Mouse (Mus musculus): ENCODE measurements around the gene Brd9. TPM values are rescaled to one million over a fixed set of nuclear protein-coding genes. Genes with fewer than 3 reads are reported as not detected.

The Brd9 gene
- 14.4 and 20.9 TPM in 2 replicates for polyA plus RNA-seq (2012)

GRCm38 (mm10) chr13:73937321-73938176, at the start of gene Brd9, which contains the start of gene Trip13:
Gene Brd9, plus strand, starts transcription at chr13:73937811.
Gene Trip13, minus strand, starts transcription at chr13:73937784.
- TF ChIP-seq GATA1 (IDR thresholded peaks at IDR 0.05; ENCODE audit: low read length), result no peak

DNA sequence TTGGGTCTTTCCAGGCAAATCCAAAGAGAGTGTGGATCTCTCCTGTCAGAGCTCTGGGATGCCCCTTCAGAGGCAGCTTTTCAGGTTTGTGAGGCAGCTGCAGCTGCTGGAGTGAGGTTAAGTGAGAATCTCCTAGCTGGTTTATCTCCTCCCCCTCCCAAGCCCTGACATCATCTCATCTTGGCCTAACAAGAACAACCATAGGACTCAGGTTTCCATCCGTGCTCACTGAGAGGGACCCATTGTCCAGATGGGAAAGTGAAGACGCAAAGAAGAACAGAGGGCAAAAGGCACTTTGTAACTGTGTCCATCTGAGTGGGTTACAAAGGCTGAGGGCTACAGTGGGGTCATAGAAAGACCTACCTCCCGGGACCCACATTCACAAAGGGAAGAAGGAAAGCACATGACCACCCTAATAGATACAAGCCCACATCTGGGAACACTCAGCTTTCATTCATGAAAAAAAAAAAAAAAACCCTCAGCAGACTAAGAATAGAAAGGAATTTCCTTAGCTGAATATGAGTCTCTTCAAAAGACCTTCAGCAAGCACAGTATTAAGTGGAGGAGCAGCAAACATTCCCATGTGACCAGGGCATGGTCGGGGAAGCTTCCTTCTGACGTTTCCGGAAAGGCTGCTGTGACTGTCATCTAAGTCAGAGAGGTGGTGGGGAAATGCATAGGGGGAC, 45.0 kb upstream of the Brd9 start:
- TF ChIP-seq GATA1 (IDR thresholded peaks at IDR 0.05; ENCODE audit: low read length), result no peak

GRCm38 (mm10) chr13:73897561-73897960, 40.0 kb upstream of the Brd9 start:
- TF ChIP-seq GATA1 (IDR thresholded peaks at IDR 0.05; ENCODE audit: low read length), result no peak

DNA sequence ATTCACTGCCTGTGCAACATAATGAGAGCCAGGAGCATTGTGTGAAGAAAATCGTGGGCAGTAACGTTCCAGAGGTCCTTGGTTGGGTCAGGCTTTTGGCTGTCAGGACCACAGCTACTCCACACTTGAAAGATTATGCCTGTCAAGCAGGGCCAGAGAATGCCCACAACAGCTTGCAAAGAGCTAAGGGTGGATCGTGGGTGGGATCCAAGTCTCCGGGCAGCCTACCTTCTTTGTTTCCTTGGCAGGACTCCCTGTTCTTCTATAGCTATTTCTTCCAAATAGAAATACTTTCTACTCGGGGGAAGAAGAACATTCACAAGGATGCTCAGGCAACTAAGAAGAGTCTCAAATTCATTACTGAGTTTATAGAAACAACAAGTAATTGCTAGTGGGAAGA, 30.5 kb upstream of the Brd9 start:
- no peak for TF ChIP-seq GATA1 (IDR thresholded peaks at IDR 0.05; ENCODE audit: low read length)

DNA sequence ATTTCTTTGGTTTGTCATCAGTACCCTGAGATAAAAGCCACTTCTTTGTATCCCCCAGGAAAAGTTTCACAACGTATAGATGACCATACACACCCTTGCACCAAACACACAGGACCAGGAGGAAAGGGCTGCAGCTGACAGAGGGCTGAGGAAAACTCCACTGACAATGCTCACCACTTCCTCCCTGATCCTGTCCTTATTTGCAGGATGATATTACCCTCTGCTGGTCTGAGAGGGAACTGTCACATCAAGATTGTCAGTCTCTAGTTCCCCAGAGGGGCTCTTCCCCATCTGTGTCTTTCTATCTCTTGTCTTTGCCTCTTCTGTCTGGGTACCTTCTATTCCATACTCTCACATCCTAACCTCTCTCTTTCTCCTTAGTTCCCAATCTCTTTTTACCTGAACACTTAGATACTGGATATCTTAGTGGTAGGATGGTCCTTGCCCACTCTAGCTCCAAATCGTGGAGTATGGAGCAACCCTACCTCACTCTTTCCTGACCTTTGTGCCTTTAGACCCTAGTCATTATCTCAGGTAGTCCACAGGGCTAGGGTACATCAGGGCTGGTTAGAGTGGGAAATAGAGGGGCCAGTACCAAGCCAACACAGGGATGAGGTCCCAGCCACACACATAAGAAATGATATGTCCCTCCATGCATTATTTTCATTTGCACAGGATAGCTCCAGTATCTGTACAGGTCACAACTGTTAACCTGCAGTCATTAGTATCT, 29.8 kb upstream of the Brd9 start:
- TF ChIP-seq GATA1 (IDR thresholded peaks at IDR 0.05; ENCODE audit: low read length), result no peak

DNA sequence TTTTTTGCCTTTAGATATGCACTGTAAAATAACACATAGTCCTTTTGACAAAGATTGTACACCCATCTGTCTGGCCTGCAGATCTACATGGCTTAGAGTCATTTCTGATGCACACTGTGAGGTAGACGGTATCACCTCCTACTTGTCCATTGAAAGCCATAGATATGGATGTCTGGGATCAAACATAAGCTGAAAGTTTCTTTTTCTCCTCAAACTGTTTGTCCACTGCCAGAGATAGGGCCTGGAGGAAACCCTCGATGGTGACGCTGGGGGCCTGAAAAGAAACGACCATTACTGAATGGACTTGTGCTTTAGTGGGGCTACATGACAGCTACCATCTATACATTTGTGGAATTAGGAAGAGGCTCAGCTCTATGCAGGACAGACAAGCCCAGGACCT, 24.5 kb upstream of the Brd9 start:
- no peak for TF ChIP-seq GATA1 (IDR thresholded peaks at IDR 0.05; ENCODE audit: low read length)

DNA sequence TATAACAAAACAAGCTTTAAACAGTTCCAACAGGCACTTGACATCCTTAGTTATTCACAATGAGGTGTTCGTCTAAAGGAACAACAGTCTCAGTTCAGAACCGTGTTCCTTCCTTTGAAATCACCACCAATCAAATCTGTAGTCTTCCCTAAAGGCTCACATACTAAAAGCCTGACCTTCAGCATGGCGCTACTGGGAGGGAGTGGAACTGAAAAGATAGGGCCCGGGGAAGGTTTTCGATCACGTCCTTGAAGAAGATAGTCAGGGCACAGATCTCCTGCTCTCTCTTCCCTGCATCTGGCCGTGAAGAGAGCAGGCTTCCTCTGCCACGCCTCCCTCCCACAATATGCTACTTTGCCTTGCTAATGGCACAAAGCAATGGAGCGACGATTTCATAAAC, 5.4 kb upstream of the Brd9 start:
- no peak for TF ChIP-seq GATA1 (IDR thresholded peaks at IDR 0.05; ENCODE audit: low read length)

GRCm38 (mm10) chr13:73936938-73937320, 682 bp upstream of the Brd9 start:
- no peak for TF ChIP-seq GATA1 (IDR thresholded peaks at IDR 0.05; ENCODE audit: low read length)

GRCm38 (mm10) chr13:73938177-73938560, 558 bp downstream of the Brd9 start:
- no peak for TF ChIP-seq GATA1 (IDR thresholded peaks at IDR 0.05; ENCODE audit: low read length)

DNA sequence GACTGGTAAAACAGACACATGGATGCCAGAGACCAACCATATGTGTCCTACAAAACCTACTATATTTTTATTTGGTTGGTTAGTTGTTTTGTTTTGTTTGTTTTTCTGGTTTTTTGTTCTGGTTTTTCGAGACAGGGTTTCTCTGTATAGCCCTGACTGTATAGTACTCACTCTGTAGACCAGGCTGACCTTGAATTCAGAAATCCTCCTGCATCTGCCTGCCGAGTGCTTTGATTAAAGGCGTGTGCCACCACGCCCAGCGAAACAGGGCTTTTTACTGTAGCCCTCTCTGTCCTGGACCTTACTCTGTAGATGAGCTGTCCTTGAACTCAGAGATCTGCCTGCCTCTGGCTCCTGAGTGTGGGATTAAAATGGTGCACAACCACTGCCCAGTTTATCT, 1.5 kb downstream of the Brd9 start:
- no peak for TF ChIP-seq GATA1 (IDR thresholded peaks at IDR 0.05; ENCODE audit: low read length)

DNA sequence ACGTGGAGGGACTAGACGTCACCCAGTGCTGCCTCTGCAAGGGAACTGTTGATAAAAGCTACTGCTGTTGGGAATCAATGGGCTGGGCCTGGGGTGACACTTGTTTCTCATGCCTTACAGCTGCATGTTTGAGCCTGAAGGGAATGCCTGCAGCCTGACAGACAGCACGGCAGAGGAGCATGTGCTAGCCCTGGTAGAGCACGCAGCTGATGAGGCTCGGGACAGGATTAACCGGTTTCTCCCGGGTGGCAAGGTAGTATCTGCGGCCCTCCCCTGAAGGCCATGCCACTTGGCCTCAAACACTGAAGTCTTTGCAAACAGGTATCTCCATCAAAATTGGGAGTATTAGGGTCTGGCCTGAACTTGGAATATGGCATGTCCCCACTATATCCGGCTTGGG, 7.0 kb downstream of the Brd9 start:
- TF ChIP-seq GATA1 (IDR thresholded peaks at IDR 0.05; ENCODE audit: low read length), result no peak

GRCm38 (mm10) chr13:73953551-73954130, 16.0 kb downstream of the Brd9 start:
- TF ChIP-seq GATA1 (IDR thresholded peaks at IDR 0.05; ENCODE audit: low read length), result no peak

DNA sequence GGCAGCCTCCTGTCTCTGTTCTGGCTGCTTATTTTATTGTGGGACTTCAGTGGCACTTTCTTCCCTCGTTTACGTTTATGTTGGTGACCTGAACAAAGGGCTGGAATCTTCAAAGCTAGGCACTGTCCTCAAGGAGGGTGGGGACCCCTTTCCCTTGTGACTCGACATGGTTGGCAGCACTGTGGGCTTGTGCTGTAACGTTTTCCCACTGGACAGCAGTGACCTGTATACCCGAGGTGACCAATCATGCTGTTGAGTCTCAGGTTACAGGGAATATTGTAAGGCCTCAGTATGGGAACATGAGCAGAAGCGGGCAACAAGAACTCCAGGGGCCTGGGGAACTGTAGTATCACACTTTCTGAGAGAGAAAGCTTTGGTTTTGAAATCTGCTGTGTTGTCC, 17.1 kb downstream of the Brd9 start:
- TF ChIP-seq GATA1 (IDR thresholded peaks at IDR 0.05; ENCODE audit: low read length), result no peak

- TF ChIP-seq GATA1 (IDR thresholded peaks at IDR 0.05; ENCODE audit: low read length), result no peak
Measured at GRCm38 (mm10) chr13:73955531-73955930, 17.9 kb downstream of the Brd9 start.

GRCm38 (mm10) chr13:73960117-73960652, 22.6 kb downstream of the Brd9 start:
- no peak for TF ChIP-seq GATA1 (IDR thresholded peaks at IDR 0.05; ENCODE audit: low read length)
